Mouse (Mus musculus): ENCODE measurements at regions not wholly inside any gene's neighbourhood (a gene's known extent, or its start where the extent isn't known, plus 50 kb on each side); places are given as distances from the start of the nearest gene placed in this dataset.

GRCm38 (mm10) chr7:136581896-136582295 lies 312.5 kb upstream of the Mgmt start:
- no peak for DNase-seq

- DNase-seq = no peak
Measured at GRCm38 (mm10) chr7:136584361-136584760, 310.1 kb upstream of the Mgmt start.

- no peak for DNase-seq
Measured at GRCm38 (mm10) chr7:136588491-136588890, 305.9 kb upstream of the Mgmt start.

GRCm38 (mm10) chr7:136590947-136591346 lies 303.5 kb upstream of the Mgmt start:
- DNase-seq = no peak

GRCm38 (mm10) chr7:136607278-136608120 lies 286.9 kb upstream of the Mgmt start:
- no peak for DNase-seq

- DNase-seq = no peak
Measured at GRCm38 (mm10) chr7:136613496-136613895, 280.9 kb upstream of the Mgmt start.

- no peak for DNase-seq
Measured at GRCm38 (mm10) chr7:136624496-136624895, 269.9 kb upstream of the Mgmt start.

GRCm38 (mm10) chr7:136631089-136631488 lies 263.3 kb upstream of the Mgmt start:
- no peak for DNase-seq

- DNase-seq = no peak
Measured at GRCm38 (mm10) chr7:136640160-136640559, 254.3 kb upstream of the Mgmt start.

GRCm38 (mm10) chr7:136640771-136641170 lies 253.6 kb upstream of the Mgmt start:
- no peak for DNase-seq

- no peak for DNase-seq
Measured at GRCm38 (mm10) chr7:136649796-136650195, 244.6 kb upstream of the Mgmt start.

- no peak for DNase-seq
Measured at GRCm38 (mm10) chr7:136659930-136660329, 234.5 kb upstream of the Mgmt start.

GRCm38 (mm10) chr7:136660401-136660800 lies 234.0 kb upstream of the Mgmt start:
- no peak for DNase-seq

- DNase-seq = no peak
Measured at GRCm38 (mm10) chr7:136664424-136665082, 229.9 kb upstream of the Mgmt start.

GRCm38 (mm10) chr7:136665901-136666300 lies 228.5 kb upstream of the Mgmt start:
- no peak for DNase-seq

GRCm38 (mm10) chr7:136666707-136667106 lies 227.7 kb upstream of the Mgmt start:
- DNase-seq = no peak

- no peak for DNase-seq
Measured at GRCm38 (mm10) chr7:136670675-136671074, 223.7 kb upstream of the Mgmt start.

GRCm38 (mm10) chr7:136674159-136674558 lies 220.3 kb upstream of the Mgmt start:
- no peak for DNase-seq

- no peak for DNase-seq
Measured at GRCm38 (mm10) chr7:136675041-136675440, 219.4 kb upstream of the Mgmt start.

- DNase-seq = no peak
Measured at GRCm38 (mm10) chr7:136676104-136676503, 218.3 kb upstream of the Mgmt start.

GRCm38 (mm10) chr7:136676987-136677545 lies 217.3 kb upstream of the Mgmt start:
- no peak for DNase-seq

GRCm38 (mm10) chr7:136689579-136689978 lies 204.8 kb upstream of the Mgmt start:
- DNase-seq = no peak

- no peak for DNase-seq
Measured at GRCm38 (mm10) chr7:136706246-136706645, 188.2 kb upstream of the Mgmt start.

Data from adrenal gland, adult 8-10 months (tissue).